Mouse (Mus musculus) lung, postnatal 14 days (tissue): ENCODE results near the gene Smco2.
"Not testable (repeated sequence)": the region's sequence is repeated elsewhere in the genome, so short reads cannot be mapped to it uniquely, and the experiment has no call there.

Experiments
- DNase-seq: peaks from one replicate; pipeline ENCODE4 v3.0.0; 2021

Smco2 gene

GRCm38 (mm10) chr6:146863154-146863553, 13.2 kb downstream of the Smco2 start:
- DNase-seq, result no peak

- not testable (repeated sequence) for DNase-seq
Observed at GRCm38 (mm10) chr6:146864370-146864769, 14.5 kb downstream of the Smco2 start.

GRCm38 (mm10) chr6:146865701-146866100, 15.8 kb downstream of the Smco2 start:
- DNase-seq, result no peak

- no peak for DNase-seq
Observed at GRCm38 (mm10) chr6:146871975-146872374, 22.1 kb downstream of the Smco2 start.

- no peak for DNase-seq
Observed at GRCm38 (mm10) chr6:146874415-146874814, 24.5 kb downstream of the Smco2 start.

- DNase-seq, result no peak
Observed at GRCm38 (mm10) chr6:146876820-146877219, 26.9 kb downstream of the Smco2 start.

GRCm38 (mm10) chr6:146877425-146878045, 27.6 kb downstream of the Smco2 start:
- DNase-seq, result no peak

GRCm38 (mm10) chr6:146878926-146879325, 29.0 kb downstream of the Smco2 start:
- DNase-seq, result no peak

GRCm38 (mm10) chr6:146879856-146880255, 30.0 kb downstream of the Smco2 start:
- DNase-seq, result no peak

- DNase-seq, result no peak
Observed at GRCm38 (mm10) chr6:146880296-146880695, 30.4 kb downstream of the Smco2 start.

- DNase-seq, result no peak
Observed at GRCm38 (mm10) chr6:146881896-146882770, 32.2 kb downstream of the Smco2 start.

GRCm38 (mm10) chr6:146883426-146883825, 33.5 kb downstream of the Smco2 start:
- no peak for DNase-seq

- DNase-seq, result no peak
Observed at GRCm38 (mm10) chr6:146884171-146884570, 34.3 kb downstream of the Smco2 start.

GRCm38 (mm10) chr6:146884851-146885250, 34.9 kb downstream of the Smco2 start:
- DNase-seq, result peak; percentile 47

- DNase-seq, result peak; percentile 97
Observed at GRCm38 (mm10) chr6:146887958-146888659, 38.2 kb downstream of the Smco2 start, which contains the start of gene Ppfibp1. Ppfibp1 (plus strand) TSS chr6:146888487.

GRCm38 (mm10) chr6:146888660-146889490, 39.0 kb downstream of the Smco2 start:
- no peak for DNase-seq

- no peak for DNase-seq
Observed at GRCm38 (mm10) chr6:146890215-146890614, 40.3 kb downstream of the Smco2 start.

- DNase-seq, result no peak
Observed at GRCm38 (mm10) chr6:146890633-146891032, 40.7 kb downstream of the Smco2 start.

GRCm38 (mm10) chr6:146893890-146894289, 44.0 kb downstream of the Smco2 start:
- no peak for DNase-seq

GRCm38 (mm10) chr6:146898709-146899108, 48.8 kb downstream of the Smco2 start:
- no peak for DNase-seq

- DNase-seq, result no peak
Observed at GRCm38 (mm10) chr6:146899647-146900046, 49.7 kb downstream of the Smco2 start.

- DNase-seq, result no peak
Observed at GRCm38 (mm10) chr6:146901929-146902328, 52.0 kb downstream of the Smco2 start.

GRCm38 (mm10) chr6:146903632-146904031, 53.7 kb downstream of the Smco2 start:
- no peak for DNase-seq
